Mouse (Mus musculus) heart, postnatal 0 days (tissue): ENCODE results near the gene Mrps21. TPM values are rescaled to one million over a fixed set of nuclear protein-coding genes. Genes with fewer than 3 reads are reported as not detected.
A peak's percentile ranks its signal among the peaks of the same experiment; 100 is the strongest.
"Not testable (repeated sequence)": the region's sequence is repeated elsewhere in the genome, so short reads cannot be mapped to it uniquely, and the experiment has no call there.

Experiments
- ATAC-seq: fragments of 200-750 bp; cut with Nextera tagmentation; 2 replicates; pipeline ENCODE4 v1.8.0; 2017; ENCODE audit warnings: low read depth, moderate number of reproducible peaks, moderate library complexity; ENCODE audit not compliant: insufficient read depth
- DNase-seq: peaks from one replicate; pipeline ENCODE4 v3.0.0-alpha.2; 2016; ENCODE audit warnings: low spot score
- H3K27ac ChIP-seq: fragments of 300-500 bp; sonication (generic); 2 replicates; pipeline ENCODE4 v1.5.1; 2014; ENCODE audit warnings: low read depth, mild to moderate bottlenecking
- H3K27me3 ChIP-seq: fragments of 300-500 bp; sonication (generic); 2 replicates; pipeline ENCODE4 v1.6.1; 2014; ENCODE audit warnings: low read length, mixed read lengths; ENCODE audit not compliant: control insufficient read depth, insufficient read depth
- H3K36me3 ChIP-seq: fragments of 300-500 bp; sonication (generic); replicated peaks from 2 replicates; pipeline ENCODE4 v1.6.1; 2014; ENCODE audit warnings: low read length, mixed read lengths; ENCODE audit not compliant: control insufficient read depth, insufficient read depth
- H3K4me1 ChIP-seq: fragments of 300-500 bp; sonication (generic); 2 replicates; pipeline ENCODE4 v1.6.1; 2014; ENCODE audit warnings: antibody characterized with exemption; ENCODE audit not compliant: control insufficient read depth, insufficient read depth
- H3K4me2 ChIP-seq: fragments of 300-500 bp; sonication (generic); 2 replicates; pipeline ENCODE4 v1.6.1; 2014; ENCODE audit warnings: low read depth, mild to moderate bottlenecking, low read length, moderate library complexity
- H3K4me3 ChIP-seq: fragments of 300-500 bp; sonication (generic); 2 replicates; pipeline ENCODE4 v1.5.1; 2014; ENCODE audit warnings: low read depth, low read length
- H3K9ac ChIP-seq: fragments of 300-500 bp; sonication (generic); replicated peaks from 2 replicates; pipeline ENCODE4 v1.6.1; 2014; ENCODE audit warnings: low read depth, low read length, mixed read lengths
- H3K9me3 ChIP-seq: fragments of 300-500 bp; sonication (generic); replicated peaks from 2 replicates; pipeline ENCODE4 v1.6.1; 2016; ENCODE audit warnings: low read length; ENCODE audit not compliant: control insufficient read depth
- CTCF ChIP-seq: IDR thresholded peaks from 2 replicates; pipeline ENCODE4 v1.5.1; 2016; ENCODE audit warnings: antibody characterized with exemption, control low read depth, low read depth
- EP300 ChIP-seq: IDR thresholded peaks from 2 replicates; pipeline ENCODE4 v1.6.1; 2016; ENCODE audit warnings: antibody characterized with exemption, low read depth
- WGBS: fragments of 180-500 bp; shearing (Covaris S2); extraction: QIAGEN DNeasy Blood & Tissue Kit; methylation state at CpG from one replicate; pipeline ENCODE4 v1.1.7; 2014; 5-methylcytosine and 5-hydroxymethylcytosine counted together
- polyA plus RNA-seq: library from polyadenylated mRNA; unstranded; fragments of >200 nt; fragmentation: Nextera tagmentation; extraction: Ambion mirVana; gene quantifications from 2 replicates; pipeline ENCODE4 v1.2.1, GENCODE M21; 2015
- total RNA-seq: library from RNA; depleted of rRNA; stranded (reverse); fragments of >200 nt; gene quantifications from 2 replicates; pipeline ENCODE4 v1.2.3, GENCODE M21; 2014; ENCODE audit warnings: low replicate concordance

The Mrps21 gene
- total and polyA plus RNA-seq, 2 experiments from 2014 or later, result 222 to 521 TPM

DNA sequence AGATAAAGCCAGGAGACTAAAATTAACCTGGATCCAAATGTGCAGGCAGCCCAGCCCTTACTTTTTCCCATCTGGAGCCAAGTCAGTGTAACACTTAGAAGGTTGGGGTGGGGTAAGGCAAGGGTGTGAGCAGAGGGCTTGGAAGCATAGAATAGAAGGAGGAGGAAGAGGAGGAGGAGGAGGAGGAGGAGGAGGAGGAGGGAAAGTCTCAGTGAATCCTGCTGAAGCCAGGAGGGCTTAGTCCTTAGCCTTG, 31.0 kb upstream of the Mrps21 start:
- 0 out of 2 replicates have a peak overlapping the region, but pooled peaks have one; percentile 1 for H3K9ac ChIP-seq
- no peaks in the 10 kb centered on the region for H3K9me3 ChIP-seq
- H3K36me3 ChIP-seq, result peaks cover 17% of the 10 kb centered on the region; the same call in 1 of the 2 replicates
- TF ChIP-seq CTCF, result no peak
- no peak for TF ChIP-seq EP300
- no peaks in the 10 kb centered on the region for H3K27me3 ChIP-seq
- DNase-seq (peak; percentile 76), ATAC-seq (peak; percentile 13; the same call in 1 of the 2 replicates)
- H3K27ac ChIP-seq, result peak overlapping the region; percentile 86
- peak overlapping the region; percentile 77 for H3K4me2 ChIP-seq
- H3K4me1 ChIP-seq, result peaks cover 26% of the 10 kb centered on the region
- peak overlapping the region; percentile 46 for H3K4me3 ChIP-seq

DNA sequence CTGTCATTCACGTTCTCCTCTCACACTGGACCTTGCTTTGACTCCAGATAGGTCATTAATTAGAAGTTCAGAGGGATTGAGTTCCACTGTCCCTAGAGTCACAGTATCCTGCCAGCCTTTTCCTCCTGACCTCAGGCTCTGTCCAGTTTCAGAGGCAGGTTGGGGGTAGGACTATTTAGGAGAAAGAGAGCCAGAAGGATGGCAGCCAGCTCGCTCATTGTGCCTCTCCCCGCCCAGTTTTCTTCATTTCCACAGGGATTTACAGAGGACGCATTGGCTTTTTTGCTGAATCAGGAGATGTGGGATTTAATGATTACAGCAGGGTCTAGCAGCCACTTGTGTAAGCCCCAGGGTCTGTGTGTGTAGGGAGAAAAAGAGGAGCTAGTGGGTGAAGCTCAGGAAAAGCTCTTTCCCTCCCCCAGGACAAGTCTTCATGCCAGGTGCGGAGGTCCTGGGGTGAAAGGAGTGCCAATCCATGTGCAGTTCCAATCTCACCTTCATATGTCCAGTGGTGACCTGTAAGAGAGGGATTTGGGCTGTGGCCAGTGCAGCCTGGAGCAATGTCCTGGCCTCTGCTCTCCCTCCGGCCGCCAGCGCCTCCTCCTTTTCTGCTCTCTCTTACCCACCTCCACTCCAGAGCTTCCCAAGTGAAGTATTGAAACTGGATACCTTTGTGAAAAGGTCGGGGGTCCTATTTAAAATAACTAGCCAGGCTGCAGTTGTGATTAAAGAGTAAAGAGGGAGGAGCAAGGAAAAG, 30.5 kb upstream of the Mrps21 start:
- peaks cover 18% of the 10 kb centered on the region; the same call in 1 of the 2 replicates for H3K36me3 ChIP-seq
- peak overlapping the region; percentile 77 for H3K4me2 ChIP-seq
- no peak for TF ChIP-seq CTCF
- TF ChIP-seq EP300, result no peak
- H3K4me3 ChIP-seq, result peak overlapping the region; percentile 46
- 47% methylated on average over 9 of the region's 9 CpGs for WGBS
- no peaks in the 10 kb centered on the region for H3K27me3 ChIP-seq
- peaks cover 25% of the 10 kb centered on the region for H3K4me1 ChIP-seq
- ATAC-seq, result no peak
- H3K27ac ChIP-seq, result peak overlapping the region; percentile 86
- H3K9me3 ChIP-seq, result no peaks in the 10 kb centered on the region
- H3K9ac ChIP-seq, result 0 out of 2 replicates have a peak overlapping the region, but pooled peaks have one; percentile 2
- DNase-seq, result peak; percentile 27

- no peak for TF ChIP-seq CTCF
- no peak for TF ChIP-seq EP300
- 77% methylated on average over 13 of the region's 13 CpGs for WGBS
Observed at GRCm38 (mm10) chr3:95899800-95900524, 28.6 kb upstream of the Mrps21 start.

DNA sequence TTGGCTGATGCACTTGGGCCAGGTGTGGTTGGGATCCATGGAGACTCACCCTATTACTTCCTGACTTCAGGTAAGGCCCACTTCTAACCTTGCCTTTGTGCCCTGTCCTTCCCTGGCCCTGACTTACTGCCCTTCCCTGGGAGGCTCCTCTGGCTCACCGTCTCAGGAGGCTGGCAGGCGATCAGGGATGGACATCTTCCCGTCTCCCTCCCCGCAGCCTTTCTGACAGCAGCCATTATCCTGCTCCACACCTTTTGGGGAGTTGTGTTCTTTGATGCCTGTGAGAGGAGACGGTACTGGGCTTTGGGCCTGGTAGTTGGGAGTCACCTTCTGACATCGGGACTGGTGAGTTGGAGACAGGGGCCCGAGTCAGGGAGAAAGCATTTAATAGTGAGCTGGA, 24.2 kb upstream of the Mrps21 start:
- ATAC-seq, H3K4me3 ChIP-seq, H3K9ac ChIP-seq: not testable (repeated sequence)

More at GRCm38 (mm10) chr3:95899800-95900524, 28.6 kb upstream of the Mrps21 start:
- peaks cover 13% of the 10 kb centered on the region for H3K4me1 ChIP-seq
- H3K9ac ChIP-seq, result no peak overlapping the region
- DNase-seq (no peak), ATAC-seq (no peak)
- H3K4me3 ChIP-seq, result no peak overlapping the region
- H3K27ac ChIP-seq, result no peak overlapping the region
- peaks cover 18% of the 10 kb centered on the region for H3K36me3 ChIP-seq
- H3K27me3 ChIP-seq, result no peaks in the 10 kb centered on the region
- no peaks in the 10 kb centered on the region for H3K9me3 ChIP-seq
- H3K4me2 ChIP-seq, result no peak overlapping the region

GRCm38 (mm10) chr3:95894317-95895160, 23.2 kb upstream of the Mrps21 start:
- Histone ChIP-seq H3K9me3 (no peaks in the 10 kb centered on the region), H3K4me2 (peak overlapping the region; percentile 81), H3K4me1 (peaks cover 18% of the 10 kb centered on the region; the same call in 1 of the 2 replicates), H3K36me3 (peaks cover 18% of the 10 kb centered on the region), H3K4me3 (peak overlapping the region; percentile 63), H3K9ac (peak overlapping the region; percentile 79), H3K27me3 (no peaks in the 10 kb centered on the region), H3K27ac (peak overlapping the region; percentile 94)
- TF ChIP-seq EP300, result no peak
- no peak for TF ChIP-seq CTCF
- WGBS, result 6% methylated on average over 16 of the region's 16 CpGs
- DNase-seq (peak; percentile 42), ATAC-seq (peak; percentile 13; the same call in 1 of the 2 replicates)

More for the DNA sequence above, 24.2 kb upstream of the Mrps21 start:
- H3K36me3 ChIP-seq, result peaks cover 18% of the 10 kb centered on the region
- H3K27me3 ChIP-seq, DNase-seq, H3K4me2 ChIP-seq, H3K27ac ChIP-seq, H3K9me3 ChIP-seq: not testable (repeated sequence)
- WGBS, result 83% methylated on average over 7 of the region's 7 CpGs
- peaks cover 18% of the 10 kb centered on the region; the same call in 1 of the 2 replicates for H3K4me1 ChIP-seq

DNA sequence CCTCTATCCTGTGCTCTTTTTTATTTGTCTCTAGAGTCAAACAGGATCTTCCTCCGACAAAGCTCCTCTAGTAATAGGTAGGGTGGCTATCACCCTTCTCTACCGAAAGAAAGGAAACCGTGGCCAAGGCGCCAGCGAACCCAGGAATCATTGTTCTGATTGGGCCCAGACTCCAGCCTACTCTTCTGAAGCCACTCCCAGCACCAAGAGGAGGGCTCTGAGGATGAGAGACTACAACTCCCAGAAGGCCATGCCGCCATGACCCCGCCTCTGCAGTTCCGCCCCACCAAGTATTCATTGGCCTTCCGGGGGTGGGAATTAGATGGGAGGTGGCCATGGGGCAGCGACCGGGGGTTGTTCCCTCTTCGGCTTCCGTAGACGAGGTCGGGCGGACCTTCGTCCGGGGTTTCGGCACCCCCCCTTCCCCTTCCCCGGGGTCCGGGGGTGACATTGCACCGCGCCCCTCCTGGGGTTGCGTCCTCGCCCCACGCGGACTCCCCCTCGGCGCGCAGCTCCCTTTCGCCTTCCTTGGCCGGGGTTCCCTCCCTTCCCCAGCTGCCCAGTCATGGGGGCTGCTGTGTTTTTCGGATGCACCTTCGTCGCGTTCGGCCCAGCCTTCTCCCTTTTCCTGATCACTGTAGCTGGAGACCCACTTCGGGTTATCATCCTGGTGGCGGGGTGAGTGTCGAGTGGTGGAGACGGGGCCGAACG, 22.4 kb upstream of the Mrps21 start, which contains the start of gene Aph1a:
TSS of gene Aph1a (plus strand) at position 364 of the 711 bp plus-strand sequence.
- H3K36me3 ChIP-seq, result peaks cover 14% of the 10 kb centered on the region
- not testable (repeated sequence) for H3K27me3 ChIP-seq, H3K9me3 ChIP-seq
- peak within 1 kb of the TSS; percentile 81 for H3K4me2 ChIP-seq
- peak within 1 kb of the TSS; percentile 79 for H3K9ac ChIP-seq
- DNase-seq (peak; percentile 100), ATAC-seq (peak; percentile 97)
- H3K4me3 ChIP-seq, result peak within 1 kb of the TSS; percentile 63
- WGBS, result under 1% methylated on average over 23 of the region's 43 CpGs
- peak within 1 kb of the TSS; percentile 94 for H3K27ac ChIP-seq
- peaks cover 18% of the 10 kb centered on the region; the same call in 1 of the 2 replicates for H3K4me1 ChIP-seq
